Mouse (Mus musculus) heart, embryonic 13.5 days (tissue): ENCODE measurements at regions not wholly inside any gene's neighbourhood (a gene's known extent, or its start where the extent isn't known, plus 50 kb on each side); places are given as distances from the start of the nearest gene placed in this dataset.

Experiments
- ATAC-seq: fragments of 200-750 bp; cut with Nextera tagmentation; 2 replicates; pipeline ENCODE4 v1.8.0; 2017; ENCODE audit warnings: moderate TSS enrichment; ENCODE audit not compliant: insufficient number of reproducible peaks, low FRiP score, low TSS enrichment; ENCODE audit errors: extremely low read depth
- H3K27ac ChIP-seq: fragments of 300-500 bp; sonication (generic); replicated peaks from 2 replicates; pipeline ENCODE4 v1.5.1; 2015; ENCODE audit warnings: moderate library complexity, mild to moderate bottlenecking, inconsistent platforms
- H3K27me3 ChIP-seq: fragments of 300-500 bp; sonication (generic); replicated peaks from 2 replicates; pipeline ENCODE4 v1.6.1; 2015; ENCODE audit warnings: mild to moderate bottlenecking, inconsistent platforms
- H3K36me3 ChIP-seq: fragments of 300-500 bp; sonication (generic); 2 replicates; pipeline ENCODE4 v1.6.1; 2015; ENCODE audit warnings: mild to moderate bottlenecking, inconsistent platforms
- H3K4me1 ChIP-seq: fragments of 300-500 bp; sonication (generic); 2 replicates; pipeline ENCODE4 v1.6.1; 2015; ENCODE audit warnings: inconsistent platforms
- H3K4me2 ChIP-seq: fragments of 300-500 bp; sonication (generic); 2 replicates; pipeline ENCODE4 v1.6.1; 2015; ENCODE audit warnings: inconsistent platforms, mild to moderate bottlenecking, moderate library complexity
- H3K4me3 ChIP-seq: fragments of 300-500 bp; sonication (generic); 2 replicates; pipeline ENCODE4 v1.5.1; 2015; ENCODE audit warnings: moderate library complexity, mild to moderate bottlenecking, inconsistent platforms
- H3K9ac ChIP-seq: fragments of 300-500 bp; sonication (generic); 2 replicates; pipeline ENCODE4 v1.6.1; 2015; ENCODE audit warnings: inconsistent platforms, mild to moderate bottlenecking, moderate library complexity
- H3K9me3 ChIP-seq: fragments of 300-500 bp; sonication (generic); 2 replicates; pipeline ENCODE4 v1.6.1; 2016; ENCODE audit warnings: inconsistent platforms
- WGBS: fragments of 180-500 bp; shearing (Covaris S2); methylation state at CpG from one replicate; pipeline ENCODE4 v1.1.7; 2015; ENCODE audit warnings: mixed read lengths; 5-methylcytosine and 5-hydroxymethylcytosine counted together

DNA sequence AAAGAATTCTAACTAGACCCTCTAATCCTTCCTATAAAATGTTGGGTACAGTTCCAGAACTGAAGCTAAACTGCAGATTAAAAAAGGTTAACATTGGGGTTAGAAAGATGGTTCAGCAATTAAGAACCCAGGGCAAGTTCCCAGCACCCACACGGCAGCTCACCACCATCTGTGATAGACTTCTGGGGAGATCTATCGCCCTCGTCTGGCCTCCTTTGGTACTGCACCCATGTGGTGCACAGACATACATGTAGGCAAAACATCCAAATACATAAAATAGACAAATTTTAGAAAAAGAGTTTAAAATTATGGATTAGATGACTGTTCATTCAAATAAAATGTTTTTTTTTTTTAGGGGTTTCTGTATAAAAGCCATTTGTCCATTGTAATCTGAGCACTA is 91.4 kb upstream of the Kazn start:
- no peak overlapping the region for H3K9ac ChIP-seq
- H3K4me3 ChIP-seq = no peak overlapping the region
- H3K4me1 ChIP-seq = no peaks in the 10 kb centered on the region
- H3K9me3 ChIP-seq = peaks cover 4% of the 10 kb centered on the region; the same call in 1 of the 2 replicates
- H3K27me3 ChIP-seq = no peaks in the 10 kb centered on the region
- no peak overlapping the region for H3K4me2 ChIP-seq
- no peak overlapping the region for H3K27ac ChIP-seq
- 86% methylated on average over 3 of the region's 3 CpGs for WGBS
- no peak for ATAC-seq
- no peaks in the 10 kb centered on the region for H3K36me3 ChIP-seq

DNA sequence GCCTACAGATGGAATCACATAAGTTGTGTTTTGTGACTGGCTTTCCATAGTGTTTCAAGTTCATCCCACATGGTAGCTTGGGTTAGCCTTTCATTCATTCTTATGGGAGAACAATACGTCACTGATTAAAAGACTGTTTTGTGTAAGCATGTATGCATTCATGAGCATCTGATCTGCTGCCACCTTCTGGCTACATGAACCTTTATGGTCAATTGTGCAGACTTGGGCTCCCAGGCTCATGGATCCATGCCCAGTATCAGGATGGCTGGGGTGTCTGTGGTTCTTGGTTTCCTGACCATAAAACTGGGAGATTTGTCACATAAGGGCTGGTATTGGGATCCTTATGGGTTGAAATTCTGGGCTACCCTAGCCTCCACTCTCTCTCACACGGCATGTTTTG is 90.4 kb upstream of the Kazn start:
- H3K9me3 ChIP-seq = peaks cover 4% of the 10 kb centered on the region; the same call in 1 of the 2 replicates
- WGBS = 80% methylated on average over 2 of the region's 2 CpGs
- no peak for ATAC-seq
- H3K4me3 ChIP-seq = no peak overlapping the region
- no peak overlapping the region for H3K27ac ChIP-seq
- H3K9ac ChIP-seq = no peak overlapping the region
- H3K27me3 ChIP-seq = 0 out of 2 replicates have a peak, but pooled peaks cover under 1% of the 10 kb centered on the region
- H3K4me1 ChIP-seq = no peaks in the 10 kb centered on the region
- H3K4me2 ChIP-seq = no peak overlapping the region
- H3K36me3 ChIP-seq = no peaks in the 10 kb centered on the region

DNA sequence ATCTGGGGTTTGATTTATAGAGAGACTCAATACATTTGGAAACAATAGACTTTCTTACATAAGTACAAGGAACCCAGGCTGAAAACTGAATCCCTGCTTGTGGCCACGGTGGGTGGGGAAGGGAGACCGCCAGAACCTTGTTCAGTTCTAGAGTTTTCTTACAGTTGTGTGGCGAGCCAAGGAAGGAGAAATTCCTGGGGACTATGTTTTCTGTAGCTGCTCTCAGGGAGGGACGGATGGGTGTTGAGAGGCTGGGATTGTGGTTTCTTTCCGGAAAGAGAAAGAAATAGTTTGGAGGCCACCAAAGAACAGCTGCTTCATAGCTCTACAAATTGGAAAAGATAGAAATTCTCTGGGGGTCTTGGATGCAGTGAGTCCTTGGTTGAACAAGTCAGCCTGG is 87.3 kb upstream of the Kazn start:
- 0 out of 2 replicates have a peak, but pooled peaks cover 4% of the 10 kb centered on the region for H3K27me3 ChIP-seq
- H3K27ac ChIP-seq = no peak overlapping the region
- no peak overlapping the region for H3K4me2 ChIP-seq
- ATAC-seq = no peak
- H3K9me3 ChIP-seq = peaks cover 4% of the 10 kb centered on the region; the same call in 1 of the 2 replicates
- H3K36me3 ChIP-seq = no peaks in the 10 kb centered on the region
- WGBS = 65% methylated on average over 5 of the region's 5 CpGs
- H3K4me3 ChIP-seq = no peak overlapping the region
- H3K4me1 ChIP-seq = no peaks in the 10 kb centered on the region
- H3K9ac ChIP-seq = no peak overlapping the region

DNA sequence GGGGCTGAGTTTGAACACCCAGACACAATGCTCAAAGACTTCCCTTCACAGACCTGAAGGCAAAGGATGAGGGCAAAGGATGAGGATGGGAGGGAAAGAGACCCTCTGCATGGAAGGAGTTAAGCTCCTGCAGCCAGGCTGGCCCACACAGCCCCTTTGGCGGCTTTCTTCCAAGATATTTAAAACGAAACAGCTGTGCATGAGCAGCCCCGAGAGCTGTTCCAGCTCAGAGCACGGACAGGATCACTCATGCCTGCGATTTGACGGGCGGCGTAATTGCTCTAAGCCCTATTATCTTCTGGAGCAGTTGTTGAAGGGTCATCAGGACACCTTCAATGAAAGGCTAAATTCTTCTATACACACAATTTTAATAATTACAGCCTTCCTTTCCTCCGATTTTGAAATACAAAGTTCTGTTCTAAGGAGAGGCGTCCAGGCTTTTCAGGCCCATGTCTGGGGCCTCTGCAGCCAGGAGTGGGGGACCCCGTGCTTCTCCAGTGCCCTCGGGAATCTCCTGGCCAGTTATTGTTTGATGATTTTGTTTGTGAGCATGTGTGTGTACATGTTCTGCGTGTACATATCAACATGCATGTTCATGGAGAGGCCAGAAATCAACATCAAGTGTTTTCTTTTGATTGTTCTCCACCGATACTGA is 82.1 kb upstream of the Kazn start:
- WGBS = 56% methylated on average over 14 of the region's 14 CpGs
- no peaks in the 10 kb centered on the region for H3K36me3 ChIP-seq
- no peak overlapping the region for H3K9ac ChIP-seq
- H3K27ac ChIP-seq = no peak overlapping the region
- H3K4me2 ChIP-seq = no peak overlapping the region
- 0 out of 2 replicates have a peak, but pooled peaks cover 4% of the 10 kb centered on the region for H3K27me3 ChIP-seq
- no peaks in the 10 kb centered on the region for H3K4me1 ChIP-seq
- H3K9me3 ChIP-seq = no peaks in the 10 kb centered on the region
- ATAC-seq = no peak
- no peak overlapping the region for H3K4me3 ChIP-seq

DNA sequence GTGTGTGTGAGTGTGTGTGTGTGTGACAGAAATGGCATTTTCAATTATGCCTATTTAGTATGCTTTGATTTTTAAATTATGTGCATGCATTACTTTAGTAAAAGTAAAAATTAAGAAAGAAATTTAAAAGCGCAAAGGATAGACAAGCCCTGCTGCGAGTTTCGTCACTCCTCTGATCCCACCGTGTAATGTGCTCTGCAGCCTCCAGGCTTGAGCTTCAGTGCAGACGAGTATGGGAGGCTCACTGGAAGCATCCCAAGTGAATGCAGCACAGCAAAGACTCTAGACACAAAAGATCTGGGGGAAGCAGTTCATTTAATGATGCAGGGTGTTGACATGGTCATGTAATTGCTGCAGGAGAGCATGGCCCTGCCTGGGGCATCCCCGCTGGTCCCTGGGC is 71.1 kb upstream of the Kazn start:
- no peak overlapping the region for H3K4me3 ChIP-seq
- peaks cover 14% of the 10 kb centered on the region; the same call in 1 of the 2 replicates for H3K27me3 ChIP-seq
- H3K4me2 ChIP-seq = no peak overlapping the region
- no peak overlapping the region for H3K27ac ChIP-seq
- H3K9me3 ChIP-seq = peaks cover 10% of the 10 kb centered on the region
- 88% methylated on average over 6 of the region's 6 CpGs for WGBS
- no peaks in the 10 kb centered on the region for H3K36me3 ChIP-seq
- no peak for ATAC-seq
- H3K9ac ChIP-seq = no peak overlapping the region
- peaks cover 2% of the 10 kb centered on the region; the same call in 1 of the 2 replicates for H3K4me1 ChIP-seq

DNA sequence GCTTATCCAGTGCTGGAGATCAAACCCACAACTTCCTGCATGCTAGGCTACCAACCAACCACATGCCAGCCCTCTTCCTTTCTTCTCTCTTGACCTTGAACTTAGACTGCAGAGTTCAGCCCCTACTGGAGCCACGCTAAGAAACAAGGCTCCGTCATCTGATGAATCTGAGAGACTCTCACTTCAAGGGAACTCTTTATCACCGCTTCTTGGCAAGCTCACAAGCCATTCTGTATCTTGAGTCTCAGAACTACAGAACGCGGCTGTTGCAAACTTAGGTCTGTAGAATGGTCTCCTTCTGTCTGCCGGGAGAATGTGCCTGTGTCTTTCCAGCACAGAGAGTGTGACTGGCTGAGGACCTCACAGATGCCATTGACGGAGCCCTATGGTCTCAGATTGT is 69.1 kb upstream of the Kazn start:
- Histone ChIP-seq H3K9ac (no peak overlapping the region), H3K4me2 (no peak overlapping the region), H3K27me3 (peaks cover 14% of the 10 kb centered on the region; the same call in 1 of the 2 replicates), H3K4me1 (peaks cover 10% of the 10 kb centered on the region), H3K4me3 (no peak overlapping the region), H3K36me3 (no peaks in the 10 kb centered on the region), H3K27ac (no peak overlapping the region), H3K9me3 (peaks cover 10% of the 10 kb centered on the region)
- no peak for ATAC-seq
- 56% methylated on average over 7 of the region's 7 CpGs for WGBS

DNA sequence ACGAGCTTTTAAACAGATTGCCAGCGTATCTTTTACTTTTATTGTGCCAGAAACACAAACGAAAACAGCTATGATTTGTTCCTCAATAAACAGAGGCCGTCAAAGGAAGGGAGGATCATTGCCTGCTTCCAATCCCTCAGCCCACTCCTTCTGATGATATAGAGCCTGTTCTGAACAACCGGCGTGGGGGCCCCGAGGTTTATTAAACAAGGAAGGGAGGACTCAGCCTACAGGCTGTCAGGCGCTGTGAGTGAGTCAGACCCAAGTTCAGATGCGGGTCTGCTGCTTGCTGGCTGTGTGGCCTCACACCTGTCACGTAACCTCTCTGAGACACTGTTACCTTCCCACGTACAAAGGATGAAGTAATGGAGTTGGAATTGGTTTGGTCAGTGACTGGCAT is 68.1 kb upstream of the Kazn start:
- WGBS = 72% methylated on average over 11 of the region's 11 CpGs
- peaks cover 14% of the 10 kb centered on the region; the same call in 1 of the 2 replicates for H3K27me3 ChIP-seq
- no peak overlapping the region for H3K4me3 ChIP-seq
- no peak overlapping the region for H3K27ac ChIP-seq
- no peaks in the 10 kb centered on the region for H3K36me3 ChIP-seq
- H3K9me3 ChIP-seq = peaks cover 10% of the 10 kb centered on the region
- no peak overlapping the region for H3K9ac ChIP-seq
- H3K4me2 ChIP-seq = no peak overlapping the region
- ATAC-seq = no peak
- H3K4me1 ChIP-seq = peaks cover 18% of the 10 kb centered on the region

DNA sequence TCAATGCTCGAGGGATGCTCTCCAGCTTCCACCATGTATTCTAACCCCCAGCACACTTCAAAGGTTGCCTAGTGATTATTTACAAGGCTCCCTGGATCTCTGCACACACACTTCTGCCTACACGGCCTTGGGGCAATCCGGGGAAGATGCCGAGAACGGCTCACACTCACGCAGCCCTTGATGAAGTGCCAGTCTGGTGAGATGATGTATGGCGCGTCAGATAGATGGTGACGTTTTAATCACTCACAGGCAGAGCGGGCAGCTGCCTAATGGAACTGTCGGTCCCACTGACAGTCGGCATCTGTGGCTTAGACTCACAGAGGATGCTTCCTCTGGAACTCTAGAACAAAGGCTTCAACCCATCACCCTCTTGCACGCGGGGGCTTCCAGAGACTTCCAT is 66.9 kb upstream of the Kazn start:
- no peak overlapping the region for H3K4me2 ChIP-seq
- H3K9ac ChIP-seq = no peak overlapping the region
- no peak for ATAC-seq
- H3K9me3 ChIP-seq = peaks cover 3% of the 10 kb centered on the region
- H3K4me1 ChIP-seq = peaks cover 30% of the 10 kb centered on the region
- H3K27me3 ChIP-seq = peaks cover 14% of the 10 kb centered on the region; the same call in 1 of the 2 replicates
- WGBS = 69% methylated on average over 14 of the region's 14 CpGs
- no peak overlapping the region for H3K27ac ChIP-seq
- no peaks in the 10 kb centered on the region for H3K36me3 ChIP-seq
- no peak overlapping the region for H3K4me3 ChIP-seq

DNA sequence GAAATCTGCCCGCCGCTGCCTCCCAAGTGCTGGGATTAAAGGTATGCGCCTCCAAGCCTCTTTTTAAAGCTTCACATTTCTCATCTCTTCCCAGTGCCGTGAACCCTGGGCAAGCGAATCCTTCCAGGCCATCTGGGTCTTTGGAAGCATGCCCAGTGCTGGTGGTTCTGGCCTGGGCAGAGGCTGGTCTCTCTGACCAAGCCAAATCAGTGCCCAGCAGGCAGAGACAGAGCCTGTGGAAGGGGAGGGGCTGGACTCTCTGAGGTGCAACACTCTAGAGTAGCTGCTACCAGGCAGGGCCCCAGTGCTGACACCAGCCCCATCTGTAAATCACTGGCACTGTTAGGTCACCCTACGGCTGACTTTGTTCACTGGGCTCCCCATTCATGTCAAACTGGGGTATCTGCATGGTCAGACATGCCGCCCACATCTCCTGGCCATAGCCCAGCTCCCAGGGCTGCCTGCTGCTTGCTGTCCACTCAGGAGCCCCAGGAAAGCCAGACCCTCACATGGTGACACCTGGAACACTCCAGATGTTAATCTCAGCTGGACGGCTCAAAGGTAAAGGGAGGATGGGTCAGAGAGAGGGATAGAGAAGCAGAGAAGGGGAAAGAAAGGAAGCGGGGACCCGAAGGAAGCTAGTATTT is 64.3 kb upstream of the Kazn start:
- H3K27me3 ChIP-seq = peaks cover 14% of the 10 kb centered on the region; the same call in 1 of the 2 replicates
- no peak for ATAC-seq
- no peaks in the 10 kb centered on the region for H3K9me3 ChIP-seq
- no peak overlapping the region for H3K4me2 ChIP-seq
- no peaks in the 10 kb centered on the region for H3K36me3 ChIP-seq
- peaks cover 35% of the 10 kb centered on the region for H3K4me1 ChIP-seq
- H3K27ac ChIP-seq = no peak overlapping the region
- no peak overlapping the region for H3K9ac ChIP-seq
- no peak overlapping the region for H3K4me3 ChIP-seq
- WGBS = 71% methylated on average over 10 of the region's 10 CpGs

DNA sequence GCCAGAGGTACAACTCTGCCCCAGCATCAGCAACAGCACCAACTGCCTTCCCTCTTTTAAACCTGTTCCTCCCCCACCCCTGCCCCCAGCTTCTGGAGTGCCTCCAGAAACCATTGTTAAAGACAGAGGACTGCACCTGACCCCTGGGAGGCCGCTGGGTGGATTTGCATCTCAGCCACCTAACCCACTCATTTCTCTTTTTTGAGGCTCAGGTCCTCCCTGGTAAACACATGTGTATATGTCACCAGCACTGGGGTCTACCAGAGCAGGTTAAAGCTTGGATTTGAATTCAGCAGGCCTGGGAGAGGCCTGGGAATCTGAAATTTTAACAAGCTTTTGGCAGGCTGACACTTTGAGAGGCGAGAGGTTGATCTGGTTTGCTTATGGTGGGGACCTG is 63.5 kb upstream of the Kazn start:
- H3K27me3 ChIP-seq = peaks cover 14% of the 10 kb centered on the region; the same call in 1 of the 2 replicates
- peaks cover 33% of the 10 kb centered on the region for H3K4me1 ChIP-seq
- H3K9ac ChIP-seq = peak overlapping the region; percentile 44; the same call in 1 of the 2 replicates
- WGBS = 51% methylated on average over 2 of the region's 2 CpGs
- no peak for ATAC-seq
- peak overlapping the region; percentile 88 for H3K27ac ChIP-seq
- H3K4me2 ChIP-seq = peak overlapping the region; percentile 57
- H3K4me3 ChIP-seq = no peak overlapping the region
- H3K36me3 ChIP-seq = no peaks in the 10 kb centered on the region
- no peaks in the 10 kb centered on the region for H3K9me3 ChIP-seq

DNA sequence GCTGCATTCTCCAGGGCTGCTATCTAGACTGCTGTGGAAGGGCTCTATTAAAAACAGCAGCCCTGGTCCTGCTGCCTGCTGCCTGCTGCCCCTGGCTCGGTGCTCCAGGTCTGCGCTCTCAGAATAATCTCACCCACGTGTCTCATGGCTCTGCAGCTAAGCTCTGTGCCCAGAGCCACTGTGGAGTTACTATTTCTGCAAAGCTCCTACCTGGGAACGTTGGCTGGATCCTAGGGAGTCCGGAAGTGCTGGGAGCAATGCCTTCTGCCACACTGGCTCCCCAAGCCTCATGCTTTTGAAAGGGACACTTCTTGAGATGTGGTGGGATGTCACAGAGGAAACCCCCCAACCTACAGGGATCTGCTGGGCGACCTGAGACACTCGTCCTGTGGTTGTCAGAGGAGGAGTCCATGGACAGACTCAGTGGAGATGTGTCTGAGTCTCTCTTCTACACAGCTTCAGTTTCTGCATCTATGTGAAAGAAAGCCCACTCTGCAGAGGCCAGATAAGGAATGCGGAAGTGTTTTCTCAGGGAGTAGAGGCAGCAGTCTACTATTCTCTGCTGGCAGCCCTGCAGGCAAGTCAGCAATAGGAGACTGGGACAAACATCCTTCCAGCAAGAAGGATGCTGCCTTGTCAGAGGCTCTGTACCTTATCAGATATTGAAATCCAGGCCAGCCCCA is 63.0 kb upstream of the Kazn start:
- Histone ChIP-seq H3K4me1 (peaks cover 33% of the 10 kb centered on the region), H3K36me3 (no peaks in the 10 kb centered on the region), H3K4me3 (0 out of 2 replicates have a peak overlapping the region, but pooled peaks have one; percentile 3), H3K4me2 (peak overlapping the region; percentile 57), H3K9ac (peak overlapping the region; percentile 44), H3K27ac (peak overlapping the region; percentile 88), H3K9me3 (no peaks in the 10 kb centered on the region), H3K27me3 (peaks cover 9% of the 10 kb centered on the region; the same call in 1 of the 2 replicates)
- peak; percentile 54; the same call in 1 of the 2 replicates for ATAC-seq
- WGBS = 19% methylated on average over 8 of the region's 8 CpGs
